Mouse (Mus musculus) lung, adult 2 months (tissue): Measurements from ENCODE around the gene Lrp4.

ENCODE experiments used
- CTCF ChIP-seq: fragments of 200-500 bp; IDR thresholded peaks from 2 replicates; pipeline ENCODE4 v1.5.1; 2011; ENCODE audit warnings: mild to moderate bottlenecking, low read length, control low read depth; ENCODE audit not compliant: insufficient read depth
- POLR2A ChIP-seq: fragments of 200-500 bp; IDR thresholded peaks from 2 replicates; pipeline ENCODE4 v1.6.1; 2011; ENCODE audit warnings: low read depth, mild to moderate bottlenecking, control low read depth, low read length, borderline replicate concordance; ENCODE audit errors: extremely low read depth

- TF ChIP-seq POLR2A (no peak), CTCF (peak; percentile 10; the same call in 1 of the 2 replicates)
Observed at GRCm38 (mm10) chr2:91455826-91456225, 1.5 kb upstream of the Lrp4 start.
